Mouse (Mus musculus) limb, embryonic 11.5 days (tissue): ENCODE results near the gene Ttc16. TPM values are rescaled to one million over a fixed set of nuclear protein-coding genes. Genes with fewer than 3 reads are reported as not detected.
A peak's percentile ranks its signal among the peaks of the same experiment; 100 is the strongest.

Experiments
- ATAC-seq: fragments of 200-750 bp; cut with Nextera tagmentation; 2 replicates; pipeline ENCODE4 v1.8.0; 2017; ENCODE audit warnings: low read depth; ENCODE audit not compliant: insufficient number of reproducible peaks, low FRiP score, low TSS enrichment
- DNase-seq: peaks from one replicate; pipeline ENCODE4 v3.0.0-alpha.2; 2015; ENCODE audit warnings: low spot score
- H3K27ac ChIP-seq: fragments of 300-500 bp; sonication (generic); replicated peaks from 2 replicates; pipeline ENCODE4 v1.5.1; 2014; ENCODE audit warnings: low read depth, mild to moderate bottlenecking, low read length
- H3K27me3 ChIP-seq: fragments of 300-500 bp; sonication (generic); 2 replicates; pipeline ENCODE4 v1.6.1; 2014; ENCODE audit warnings: mild to moderate bottlenecking, low read length, mixed read lengths; ENCODE audit not compliant: control insufficient read depth, insufficient read depth
- H3K36me3 ChIP-seq: fragments of 300-500 bp; sonication (generic); 2 replicates; pipeline ENCODE4 v1.6.1; 2014; ENCODE audit warnings: mild to moderate bottlenecking, low read length, moderate library complexity, mixed read lengths; ENCODE audit not compliant: control insufficient read depth, insufficient read depth
- H3K4me1 ChIP-seq: fragments of 300-500 bp; sonication (generic); 2 replicates; pipeline ENCODE4 v1.6.1; 2014; ENCODE audit warnings: low read length, mixed read lengths; ENCODE audit not compliant: control insufficient read depth, insufficient read depth
- H3K4me2 ChIP-seq: fragments of 300-500 bp; sonication (generic); 2 replicates; pipeline ENCODE4 v1.6.1; 2014; ENCODE audit warnings: low read depth, mild to moderate bottlenecking, moderate library complexity; ENCODE audit not compliant: severe bottlenecking
- H3K4me3 ChIP-seq: fragments of 300-500 bp; sonication (generic); 2 replicates; pipeline ENCODE4 v1.5.1; 2014; ENCODE audit warnings: low read depth, low read length
- H3K9ac ChIP-seq: fragments of 300-500 bp; sonication (generic); 2 replicates; pipeline ENCODE4 v1.6.1; 2014; ENCODE audit warnings: mild to moderate bottlenecking, low read length
- H3K9me3 ChIP-seq: fragments of 300-500 bp; sonication (generic); 2 replicates; pipeline ENCODE4 v1.6.1; 2016; ENCODE audit warnings: low read length; ENCODE audit not compliant: control insufficient read depth
- WGBS: fragments of 180-500 bp; shearing (Covaris S2); extraction: QIAGEN DNeasy Blood & Tissue Kit; methylation state at CpG from one replicate; pipeline ENCODE4 v1.1.7; 2014; 5-methylcytosine and 5-hydroxymethylcytosine counted together
- polyA plus RNA-seq: library from polyadenylated mRNA; unstranded; fragments of >200 nt; fragmentation: Nextera tagmentation; extraction: Ambion mirVana; gene quantifications from 2 replicates; pipeline ENCODE4 v1.2.1, GENCODE M21; 2014

The Ttc16 gene
- polyA plus RNA-seq, 1 experiment from 2014 or later, result 0.56 TPM

DNA sequence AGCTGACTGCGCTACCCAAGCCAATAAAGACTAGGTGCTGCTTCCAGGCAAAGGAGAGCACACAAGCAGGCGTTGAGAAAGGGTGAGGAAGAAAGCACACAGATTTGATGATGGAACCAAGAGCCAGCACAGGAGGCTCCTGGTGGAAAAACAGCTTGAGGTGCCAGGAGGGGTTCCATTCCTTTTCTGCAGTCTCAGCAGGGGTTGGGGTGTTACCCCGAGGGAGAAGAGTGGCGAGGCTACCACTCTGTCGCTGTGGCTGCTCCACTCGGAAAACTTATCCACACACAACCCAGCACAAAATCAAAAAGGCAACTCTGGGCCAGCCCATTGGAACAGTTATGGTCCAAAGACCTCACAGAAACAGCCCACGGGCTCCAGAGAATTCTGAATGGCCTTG is 42.2 kb upstream of the Ttc16 start:
- no peak for ATAC-seq
- 66% methylated on average over 7 of the region's 7 CpGs for WGBS
- no peak overlapping the region for H3K4me2 ChIP-seq

GRCm38 (mm10) chr2:32816946-32817581 is 41.6 kb upstream of the Ttc16 start:
- no peaks in the 10 kb centered on the region for H3K27me3 ChIP-seq
- H3K9ac ChIP-seq, result no peak overlapping the region
- H3K4me2 ChIP-seq, result no peak overlapping the region
- H3K36me3 ChIP-seq, result no peaks in the 10 kb centered on the region
- no peaks in the 10 kb centered on the region for H3K9me3 ChIP-seq
- H3K4me1 ChIP-seq, result peaks cover 9% of the 10 kb centered on the region; the same call in 1 of the 2 replicates
- WGBS, result 47% methylated on average over 17 of the region's 17 CpGs
- DNase-seq (peak; percentile 46), ATAC-seq (no peak)
- no peak overlapping the region for H3K4me3 ChIP-seq
- H3K27ac ChIP-seq, result peak overlapping the region; percentile 59

More for the DNA sequence above, 42.2 kb upstream of the Ttc16 start:
- Histone ChIP-seq H3K9ac (no peak overlapping the region), H3K4me1 (peaks cover 12% of the 10 kb centered on the region; the same call in 1 of the 2 replicates), H3K27me3 (no peaks in the 10 kb centered on the region), H3K4me3 (no peak overlapping the region), H3K27ac (peak overlapping the region; percentile 59; the same call in 1 of the 2 replicates), H3K36me3 (no peaks in the 10 kb centered on the region), H3K9me3 (no peaks in the 10 kb centered on the region)
- no peak for DNase-seq

DNA sequence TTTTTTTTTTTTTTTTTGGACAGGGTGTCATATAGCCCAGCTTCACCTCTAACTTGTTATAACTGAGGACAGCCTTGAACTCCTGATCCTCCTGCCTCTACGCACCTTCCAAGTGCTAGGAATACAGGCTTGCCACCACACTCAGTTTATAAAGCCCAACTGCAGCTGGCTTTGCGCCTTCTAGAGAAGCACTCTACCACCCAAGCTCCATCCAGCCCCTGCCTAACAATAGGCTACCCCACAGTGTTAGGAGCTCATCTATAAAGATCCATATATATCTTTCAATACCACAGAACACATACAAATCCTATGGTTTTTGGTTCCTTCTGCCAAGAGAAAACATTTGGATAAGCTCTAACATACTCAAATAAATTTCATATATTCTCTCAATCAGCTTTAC is 41.1 kb upstream of the Ttc16 start:
- Histone ChIP-seq H3K4me1 (peaks cover 15% of the 10 kb centered on the region; the same call in 1 of the 2 replicates), H3K9me3 (no peaks in the 10 kb centered on the region), H3K4me3 (no peak overlapping the region), H3K4me2 (no peak overlapping the region), H3K9ac (no peak overlapping the region), H3K36me3 (no peaks in the 10 kb centered on the region), H3K27ac (no peak overlapping the region), H3K27me3 (no peaks in the 10 kb centered on the region)
- no peak for ATAC-seq
- 85% methylated on average over 2 of the region's 2 CpGs for WGBS
- no peak for DNase-seq

GRCm38 (mm10) chr2:32811959-32812358 is 36.5 kb upstream of the Ttc16 start:
- ATAC-seq (no peak), DNase-seq (no peak)
- Histone ChIP-seq H3K4me3 (no peak overlapping the region), H3K9ac (no peak overlapping the region), H3K4me2 (no peak overlapping the region), H3K4me1 (peaks cover 14% of the 10 kb centered on the region), H3K27me3 (no peaks in the 10 kb centered on the region), H3K36me3 (no peaks in the 10 kb centered on the region), H3K9me3 (no peaks in the 10 kb centered on the region), H3K27ac (no peak overlapping the region)
- WGBS, result 88% methylated on average over 8 of the region's 8 CpGs

DNA sequence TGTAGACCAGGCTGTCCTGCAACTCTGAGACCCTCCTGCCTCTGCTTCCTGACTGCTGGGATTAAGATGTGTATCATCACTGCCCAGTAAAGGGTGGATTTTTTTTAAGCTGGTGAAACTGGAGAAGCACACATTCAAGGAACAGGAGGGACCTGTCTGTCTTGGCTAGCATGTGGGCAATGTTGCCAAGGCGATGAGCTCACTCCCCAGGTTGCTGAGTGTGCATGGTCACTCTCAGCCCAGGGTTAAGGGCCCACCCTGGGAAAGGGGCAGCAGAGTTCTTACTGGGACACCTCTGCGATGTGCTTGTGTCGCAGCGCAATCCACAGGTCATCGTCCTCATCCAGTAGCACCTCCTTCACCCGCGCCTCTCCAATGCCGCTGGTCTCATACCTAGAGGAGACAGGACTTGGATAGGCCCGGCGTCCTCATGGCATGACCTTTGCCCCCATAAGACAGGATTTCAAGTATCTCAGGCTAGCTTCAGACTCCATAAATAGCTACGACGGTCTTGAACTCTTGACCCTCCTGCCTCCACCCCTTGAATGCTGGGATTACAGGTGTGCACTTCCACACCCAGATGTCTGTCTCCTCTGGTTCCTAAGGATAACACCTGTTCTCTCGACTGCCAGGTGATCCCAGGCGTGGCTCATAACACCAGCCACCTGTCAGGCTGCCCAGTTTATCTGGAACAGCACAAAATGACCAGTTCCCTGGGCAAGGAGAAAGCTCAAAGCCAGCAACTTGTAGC is 33.6 kb upstream of the Ttc16 start:
- H3K4me1 ChIP-seq, result peaks cover 12% of the 10 kb centered on the region
- H3K4me2 ChIP-seq, result no peak overlapping the region
- H3K27ac ChIP-seq, result no peak overlapping the region
- no peak overlapping the region for H3K4me3 ChIP-seq
- DNase-seq (no peak), ATAC-seq (no peak)
- no peaks in the 10 kb centered on the region for H3K27me3 ChIP-seq
- 92% methylated on average over 14 of the region's 14 CpGs for WGBS
- H3K9me3 ChIP-seq, result no peaks in the 10 kb centered on the region
- H3K9ac ChIP-seq, result no peak overlapping the region
- H3K36me3 ChIP-seq, result no peaks in the 10 kb centered on the region

- Histone ChIP-seq H3K9me3 (no peaks in the 10 kb centered on the region), H3K27ac (no peak overlapping the region), H3K9ac (no peak overlapping the region), H3K4me2 (no peak overlapping the region), H3K4me3 (no peak overlapping the region), H3K36me3 (peaks cover 5% of the 10 kb centered on the region), H3K4me1 (no peaks in the 10 kb centered on the region), H3K27me3 (no peaks in the 10 kb centered on the region)
- DNase-seq (no peak), ATAC-seq (no peak)
- 62% methylated on average over 10 of the region's 10 CpGs for WGBS
Measured at GRCm38 (mm10) chr2:32798251-32798962, 23.0 kb upstream of the Ttc16 start.

DNA sequence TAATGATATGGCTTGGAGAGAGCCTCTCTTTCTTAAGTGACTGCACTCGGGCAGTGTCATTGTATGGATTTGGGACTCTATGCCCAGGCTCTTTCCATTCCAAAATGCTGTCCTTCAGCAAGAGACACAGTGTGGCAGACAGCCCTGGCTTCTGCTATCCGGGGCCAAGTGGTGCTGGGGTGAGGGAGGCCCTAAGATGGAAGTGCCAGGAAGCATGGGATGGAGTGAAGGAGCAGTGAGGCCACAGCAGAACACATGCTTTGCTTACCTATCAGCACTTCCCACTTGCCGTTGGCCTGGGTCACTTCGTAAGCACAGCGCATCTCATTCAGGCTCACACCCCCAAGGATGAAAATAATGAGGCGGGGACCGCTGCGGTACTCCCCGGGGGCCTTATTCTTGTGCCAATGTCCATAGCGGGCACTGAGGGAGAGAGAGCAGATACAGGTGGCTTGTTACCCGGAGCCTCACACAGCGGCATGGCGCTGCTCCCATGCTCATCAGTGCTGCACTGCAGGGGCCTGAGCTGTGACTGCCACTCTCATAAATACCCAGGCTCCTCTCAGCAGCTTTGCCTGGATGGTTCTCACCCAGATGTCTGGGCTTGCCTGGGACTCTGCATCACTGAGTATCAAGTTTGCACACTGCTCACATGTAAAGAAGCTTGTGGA is 20.4 kb upstream of the Ttc16 start:
- Histone ChIP-seq H3K4me3 (no peak overlapping the region), H3K9ac (no peak overlapping the region), H3K4me2 (no peak overlapping the region), H3K27me3 (no peaks in the 10 kb centered on the region), H3K9me3 (no peaks in the 10 kb centered on the region), H3K36me3 (peaks cover 5% of the 10 kb centered on the region), H3K4me1 (no peaks in the 10 kb centered on the region), H3K27ac (no peak overlapping the region)
- no peak for DNase-seq
- 87% methylated on average over 13 of the region's 13 CpGs for WGBS
- ATAC-seq, result no peak

DNA sequence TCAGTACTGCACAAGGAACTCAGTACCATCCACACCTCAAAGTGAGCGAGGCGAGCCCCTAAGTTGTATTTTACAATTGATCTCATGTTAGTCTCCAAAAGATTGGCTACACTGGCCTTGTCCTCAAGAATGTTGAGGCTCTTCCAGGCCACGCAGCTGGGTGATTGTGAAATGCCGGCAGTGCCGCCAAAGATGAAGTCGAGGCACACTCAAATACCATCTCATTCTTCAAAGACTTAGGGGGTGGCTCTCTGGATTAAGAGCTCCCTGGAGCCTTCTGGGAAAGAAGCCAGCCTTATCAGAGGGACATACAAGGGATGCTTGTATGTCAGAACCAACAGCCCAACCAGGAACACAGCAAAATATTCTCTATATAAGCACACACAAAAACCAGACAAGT is 15.9 kb upstream of the Ttc16 start:
- H3K9ac ChIP-seq, result no peak overlapping the region
- ATAC-seq (no peak), DNase-seq (no peak)
- no peak overlapping the region for H3K4me3 ChIP-seq
- H3K4me1 ChIP-seq, result no peaks in the 10 kb centered on the region
- no peaks in the 10 kb centered on the region for H3K27me3 ChIP-seq
- no peaks in the 10 kb centered on the region for H3K9me3 ChIP-seq
- H3K27ac ChIP-seq, result no peak overlapping the region
- 92% methylated on average over 6 of the region's 6 CpGs for WGBS
- H3K36me3 ChIP-seq, result 0 out of 2 replicates have a peak, but pooled peaks cover 2% of the 10 kb centered on the region
- H3K4me2 ChIP-seq, result no peak overlapping the region
